Mouse (Mus musculus) embryonic fibroblast, embryonic 13.5 days (primary cell): Measurements from ENCODE around the gene Frmpd2.

ENCODE experiments used
- CTCF ChIP-seq: IDR thresholded peaks from 2 replicates; pipeline ENCODE4 v1.5.1; 2011; ENCODE audit warnings: mild to moderate bottlenecking, control low read depth, low read length, moderate library complexity, borderline replicate concordance; ENCODE audit not compliant: insufficient read depth
- POLR2A ChIP-seq: IDR thresholded peaks from 2 replicates; pipeline ENCODE4 v1.6.1; 2011; ENCODE audit warnings: low read depth, mild to moderate bottlenecking, control low read depth, low read length, moderate library complexity

GRCm38 (mm10) chr14:33495226-33495625 is 23.7 kb downstream of the Frmpd2 start:
- no peak for TF ChIP-seq CTCF
- no peak for TF ChIP-seq POLR2A
